Mouse (Mus musculus): Measurements from ENCODE around the gene Mrpl34.

DNA sequence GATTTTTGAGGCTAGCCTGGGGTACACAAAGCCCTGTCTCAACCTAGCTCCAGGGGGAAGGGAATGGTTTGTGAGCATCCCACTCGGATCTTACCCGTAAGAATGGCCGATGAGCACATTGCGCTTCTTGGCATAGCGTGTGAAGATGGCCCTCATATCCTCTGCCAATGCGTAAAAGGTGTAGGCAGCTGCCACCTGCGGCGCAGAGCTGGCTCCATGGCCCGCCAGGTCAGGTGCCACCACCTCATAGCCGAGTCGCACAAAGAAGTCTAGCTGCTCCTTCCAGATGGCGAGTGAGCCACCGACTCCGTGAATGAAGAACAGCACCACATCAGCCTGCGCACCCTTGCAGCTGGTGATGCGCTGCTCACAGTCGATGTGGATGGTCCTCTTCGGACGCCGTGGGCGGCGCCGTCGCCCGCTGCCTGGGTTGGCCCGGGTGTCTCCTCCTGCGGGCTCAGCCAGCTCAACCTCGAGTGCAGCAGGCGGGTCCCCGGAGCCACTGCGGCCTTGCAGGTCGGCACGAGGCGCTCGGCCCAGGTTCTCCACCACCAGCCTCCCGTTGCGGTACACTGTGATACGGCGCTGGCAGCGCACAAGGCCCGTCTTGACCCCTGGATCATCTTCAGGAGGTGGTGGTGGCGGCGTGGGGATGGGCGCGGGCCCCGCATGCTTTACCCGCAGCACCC lies 3.5 kb upstream of the Mrpl34 start:
- no peak for TF ChIP-seq CTCF (IDR thresholded peaks at IDR 0.05; ENCODE audit: borderline replicate concordance, extremely low read depth, insufficient read depth, insufficient read length)
- TF ChIP-seq POLR2A (IDR thresholded peaks at IDR 0.05; ENCODE audit: borderline replicate concordance, extremely low read depth, insufficient read depth, insufficient read length, poor library complexity, severe bottlenecking), result no peak

All from brain, embryonic 14.5 days (tissue).